Mouse (Mus musculus): ENCODE measurements around the gene Frmd7.

Frmd7 gene

DNA sequence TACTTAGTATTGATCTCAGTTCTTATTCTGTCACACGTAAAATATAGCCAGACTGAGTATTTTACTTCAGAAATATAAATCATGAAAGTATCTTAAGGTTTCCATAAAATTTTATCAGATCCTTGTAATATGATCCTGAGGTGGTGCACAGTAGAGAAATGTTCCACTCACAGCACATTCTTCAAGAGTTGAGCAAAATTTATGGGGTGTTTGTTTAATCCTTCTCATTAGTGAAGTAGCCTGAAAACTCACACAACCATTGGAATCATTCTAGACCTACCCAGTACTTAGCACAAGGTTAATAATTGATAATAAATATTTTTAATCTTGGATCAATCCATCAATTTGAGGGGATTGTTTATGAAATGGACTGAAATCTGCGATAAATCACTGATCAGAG, 78.7 kb downstream of the Frmd7 start:
- DNase-seq (ENCODE audit: low spot score): no peak

DNA sequence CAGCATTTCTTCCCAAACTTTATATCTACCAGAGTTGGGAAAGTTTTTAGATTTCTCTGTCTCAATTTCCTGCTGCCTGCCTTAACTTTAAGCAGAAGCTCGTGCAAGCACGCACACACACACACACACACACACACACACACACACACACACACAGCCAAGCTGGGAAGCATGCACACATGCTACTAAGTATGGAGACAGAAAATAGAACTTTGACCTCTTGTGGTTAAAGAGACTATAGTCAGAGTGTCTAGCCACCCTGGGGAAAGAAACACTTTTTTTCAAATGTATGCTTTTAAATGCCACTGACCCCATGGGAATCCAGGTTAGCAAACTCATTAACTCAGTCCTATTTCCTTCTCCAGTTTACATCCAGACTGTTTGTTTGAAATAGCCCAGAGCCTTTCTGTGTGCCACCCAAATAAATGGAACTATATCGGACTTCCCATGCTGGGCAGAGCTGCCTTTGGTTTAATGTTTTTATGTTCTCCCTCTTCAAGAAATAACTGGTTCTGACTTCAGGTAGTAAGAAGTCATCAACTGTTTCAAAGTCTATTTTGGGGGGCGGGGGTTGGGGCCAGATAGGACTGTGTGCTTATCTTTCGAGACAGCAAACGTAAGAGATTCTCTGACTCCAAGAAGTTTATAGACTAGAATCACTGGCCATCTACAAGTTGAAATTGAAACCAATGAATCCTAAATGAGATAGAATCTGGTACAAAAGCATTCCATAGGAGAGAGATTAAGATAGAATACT, 91.9 kb downstream of the Frmd7 start:
- DNase-seq (ENCODE audit: low spot score): no peak

All from layer of hippocampus, adult 11-12 months (tissue).